Mouse (Mus musculus): Measurements from ENCODE around the gene Alk.

GRCm38 (mm10) chr17:72190536-72190935, 413.9 kb downstream of the Alk start:
- no peak for TF ChIP-seq POLR2A (IDR thresholded peaks at IDR 0.05; ENCODE audit: control insufficient read depth in 1 of 2, insufficient read depth in 1 of 2, low read depth in 1 of 2, low read length in 2 of 2, poor library complexity in 1 of 2)
- no peak for TF ChIP-seq JUND (IDR thresholded peaks at IDR 0.05; ENCODE audit: low read depth, low read length)
- TF ChIP-seq GATA1 (IDR thresholded peaks at IDR 0.05; ENCODE audit: low read depth, low read length): no peak
- no peak for TF ChIP-seq TCF12 (IDR thresholded peaks at IDR 0.05; ENCODE audit: low read depth, low read length)
- TF ChIP-seq CTCF (IDR thresholded peaks at IDR 0.05 in 2 of 3, conservative IDR thresholded peaks at IDR 0.05 in 1 of 3; ENCODE audit: control insufficient read depth in 1 of 3, insufficient read depth in 1 of 3, low read depth in 2 of 3, low read length in 3 of 3, poor library complexity in 1 of 3, severe bottlenecking in 1 of 3): no peak
- TF ChIP-seq EP300 (IDR thresholded peaks at IDR 0.05; ENCODE audit: low read depth in 1 of 2, low read length in 2 of 2): no peak
- no peak for TF ChIP-seq POLR2AphosphoS5 (IDR thresholded peaks at IDR 0.05; ENCODE audit: borderline replicate concordance, low read depth, low read length)
- no peak for TF ChIP-seq ZC3H11A (IDR thresholded peaks at IDR 0.05; ENCODE audit: low read depth, low read length)
- no peak for TF ChIP-seq USF2 (IDR thresholded peaks at IDR 0.05; ENCODE audit: borderline replicate concordance in 1 of 2, insufficient read depth in 1 of 2, low read depth in 1 of 2, low read length in 2 of 2)
- no peak for TF ChIP-seq NRF1 (IDR thresholded peaks at IDR 0.05; ENCODE audit: insufficient read depth, low read depth, low read length, poor library complexity, severe bottlenecking)
- TF ChIP-seq POLR2AphosphoS2 (IDR thresholded peaks at IDR 0.05; ENCODE audit: low read length): no peak
- TF ChIP-seq ZNF384 (IDR thresholded peaks at IDR 0.05; ENCODE audit: low read depth, low read length): no peak

Data from MEL (cell line).